Mouse (Mus musculus): ENCODE results near the gene Ttc28. TPM values are rescaled to one million over a fixed set of nuclear protein-coding genes. Genes with fewer than 3 reads are reported as not detected.

Ttc28 gene
- total RNA-seq, 2 experiments from 2014 or later: 20.5 to 21.6 TPM

DNA sequence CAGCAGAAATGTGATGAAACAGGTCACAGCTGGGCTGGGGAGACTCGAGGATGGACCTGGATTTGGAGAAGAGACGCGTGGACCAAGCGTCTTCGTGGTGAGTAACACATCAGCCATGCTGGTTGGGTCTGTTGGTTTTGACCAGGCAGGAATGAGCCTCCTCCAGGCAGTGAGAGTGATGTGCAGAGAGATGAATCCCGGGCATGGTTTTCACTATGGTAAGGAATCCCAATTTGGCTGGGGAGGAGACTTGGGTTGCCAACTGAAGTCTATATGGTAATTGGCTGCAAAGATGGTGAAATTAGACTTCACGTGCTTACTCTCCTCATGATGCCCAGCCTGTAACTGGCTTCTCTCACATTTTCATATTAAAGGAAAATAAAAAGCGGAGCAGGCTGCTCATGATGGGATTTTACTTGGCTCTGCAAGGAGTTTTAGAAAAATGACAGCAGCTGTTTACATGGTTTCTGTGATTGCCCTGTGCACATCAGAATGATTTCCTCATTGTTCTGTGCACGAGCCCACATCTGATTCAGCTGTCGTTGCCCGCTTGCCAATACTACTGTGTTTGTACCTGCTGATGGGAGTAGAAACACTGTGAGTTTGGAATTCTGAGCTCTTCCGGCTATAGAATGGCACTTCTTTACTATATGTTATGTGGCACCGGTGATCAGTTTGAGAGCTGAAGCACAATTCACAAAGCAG, 117.4 kb downstream of the Ttc28 start:
- intact Hi-C loops (cut with DNase I): no loop called here
- no peak for DNase-seq

GRCm38 (mm10) chr5:110997692-110998091, 118.1 kb downstream of the Ttc28 start:
- no peak for DNase-seq
- intact Hi-C loops (cut with DNase I): no loop called here

DNA sequence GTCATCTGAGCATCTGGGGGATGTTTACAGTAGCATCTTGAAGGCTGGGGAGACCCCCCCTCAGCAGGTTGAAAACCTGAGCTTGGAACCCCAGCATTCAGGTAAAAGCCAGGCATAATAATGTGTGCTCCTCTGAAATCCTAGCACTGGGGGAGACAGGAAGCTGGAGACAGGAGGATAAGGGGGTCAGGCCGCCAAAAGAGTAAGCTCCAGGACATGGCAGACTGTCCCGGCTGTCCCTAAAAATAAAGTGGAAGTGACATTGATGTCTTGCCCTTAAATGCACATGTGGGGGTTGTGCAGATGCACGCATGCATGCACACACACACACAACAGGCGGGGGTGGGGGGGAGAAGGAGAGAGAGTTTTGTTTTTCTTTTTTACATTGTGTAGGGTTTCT, 118.7 kb downstream of the Ttc28 start:
- peak in 1 of 2 experiments; percentile 17 for DNase-seq
- intact Hi-C loops (cut with DNase I): no loop called here

DNA sequence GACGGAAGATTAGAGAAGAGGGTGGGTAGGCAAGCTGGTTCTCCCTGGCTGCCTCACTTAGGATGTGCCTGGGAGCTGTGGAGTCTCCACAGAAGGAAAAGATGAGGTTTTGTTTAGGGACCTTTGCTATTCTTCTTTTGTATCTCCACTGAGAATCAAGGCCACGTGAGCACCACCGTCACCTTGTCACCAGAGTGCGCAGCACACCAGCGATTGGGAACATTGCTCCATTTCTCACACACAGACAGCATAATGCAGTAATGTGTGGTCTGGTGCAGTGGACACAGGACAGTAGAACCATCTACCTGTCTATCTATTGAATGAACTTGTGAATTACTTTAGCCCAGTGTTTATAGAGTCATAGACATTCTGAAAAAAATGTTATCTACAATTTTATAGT, 121.3 kb downstream of the Ttc28 start:
- DNase-seq: no peak
- intact Hi-C loops (cut with DNase I): no loop called here

DNA sequence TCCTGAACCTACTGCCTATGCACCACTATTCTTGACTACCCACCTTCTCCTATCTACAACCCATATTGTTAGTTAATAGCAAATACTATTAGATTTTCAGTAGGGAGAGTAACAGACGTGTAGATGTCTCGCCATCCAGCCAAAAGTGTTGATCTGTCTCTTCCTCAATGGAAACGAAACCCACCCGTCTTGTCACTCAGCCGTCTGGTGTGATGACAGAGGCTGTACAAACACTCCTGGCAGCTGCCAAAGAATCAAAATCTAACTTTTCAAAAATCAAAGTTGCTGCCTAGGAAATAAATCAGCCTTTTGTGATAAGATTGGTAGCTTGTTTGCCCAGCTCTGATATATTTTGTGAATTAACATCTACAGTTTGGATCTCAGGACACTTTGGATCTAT, 123.6 kb downstream of the Ttc28 start:
- DNase-seq: no peak
- intact Hi-C loops (cut with DNase I): no loop called here

DNA sequence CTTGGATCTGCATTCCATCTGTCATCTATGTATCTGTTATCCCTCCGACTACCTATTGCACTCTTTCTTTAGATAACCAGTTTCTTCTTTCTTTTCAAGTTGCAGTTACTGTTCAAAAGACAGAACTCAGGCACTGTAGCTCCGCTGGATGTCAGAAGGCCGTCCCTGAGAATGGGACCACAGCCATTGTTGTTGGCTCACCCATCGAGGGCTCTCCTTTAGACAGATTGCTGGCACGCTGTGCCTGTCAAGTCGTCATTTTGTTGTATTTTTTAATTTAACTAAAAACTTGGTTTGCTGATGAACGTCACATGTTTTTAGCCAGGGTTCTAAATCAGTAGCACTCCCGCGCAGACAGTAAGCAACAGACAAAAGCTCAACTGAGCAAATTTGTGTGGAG, 124.1 kb downstream of the Ttc28 start:
- intact Hi-C loops (cut with DNase I): no loop called here

GRCm38 (mm10) chr5:111006272-111007135, 126.9 kb downstream of the Ttc28 start:
- intact Hi-C loops (cut with DNase I): no loop called here
- peak in 1 of 2 experiments; percentile 19 for DNase-seq

More for the DNA sequence above, 124.1 kb downstream of the Ttc28 start:
- no peak for DNase-seq

- no peak for DNase-seq
- intact Hi-C loops (cut with DNase I): no loop called here
Measured at GRCm38 (mm10) chr5:111007136-111007500, 127.5 kb downstream of the Ttc28 start.

DNA sequence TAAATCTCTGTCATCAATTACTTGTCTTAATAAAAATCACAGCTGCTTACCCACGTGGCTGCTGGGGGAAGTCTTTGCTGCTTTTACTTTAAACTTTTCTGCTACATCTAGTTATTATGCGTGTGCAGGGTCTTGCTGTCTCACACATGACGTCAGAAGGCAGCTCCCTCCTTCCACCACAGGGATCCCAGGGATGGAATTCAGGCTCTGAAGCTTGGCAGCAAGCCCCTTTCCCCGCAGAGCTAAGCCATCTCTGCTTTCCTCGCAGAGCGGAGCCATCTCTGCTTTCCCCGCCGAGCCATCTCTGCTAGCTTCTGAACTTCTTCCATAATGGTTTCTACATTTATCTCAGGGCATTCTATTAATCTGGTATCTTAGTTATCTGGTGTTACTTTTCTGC, 128.3 kb downstream of the Ttc28 start:
- no peak for DNase-seq
- intact Hi-C loops (cut with DNase I): no loop called here

DNA sequence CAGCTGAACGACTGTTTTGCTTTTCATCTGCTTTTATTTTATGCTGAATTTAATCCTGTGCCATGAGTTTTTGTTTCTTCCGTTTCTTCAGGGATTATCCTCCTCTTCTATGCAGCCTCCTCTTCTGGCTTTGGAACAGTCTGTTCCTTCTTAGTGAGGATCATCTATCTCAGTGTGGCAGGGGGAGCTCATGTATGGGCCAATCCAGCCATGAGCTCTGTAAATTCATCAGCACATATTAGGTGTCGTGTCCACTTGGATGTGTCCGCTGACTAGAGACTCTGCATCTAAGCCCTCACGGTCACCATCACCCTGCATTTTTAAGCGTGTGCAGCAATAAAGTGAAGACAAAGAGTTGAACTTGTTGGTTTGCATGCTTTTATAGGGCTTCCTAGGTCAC, 128.8 kb downstream of the Ttc28 start:
- DNase-seq: no peak
- intact Hi-C loops (cut with DNase I): no loop called here

DNA sequence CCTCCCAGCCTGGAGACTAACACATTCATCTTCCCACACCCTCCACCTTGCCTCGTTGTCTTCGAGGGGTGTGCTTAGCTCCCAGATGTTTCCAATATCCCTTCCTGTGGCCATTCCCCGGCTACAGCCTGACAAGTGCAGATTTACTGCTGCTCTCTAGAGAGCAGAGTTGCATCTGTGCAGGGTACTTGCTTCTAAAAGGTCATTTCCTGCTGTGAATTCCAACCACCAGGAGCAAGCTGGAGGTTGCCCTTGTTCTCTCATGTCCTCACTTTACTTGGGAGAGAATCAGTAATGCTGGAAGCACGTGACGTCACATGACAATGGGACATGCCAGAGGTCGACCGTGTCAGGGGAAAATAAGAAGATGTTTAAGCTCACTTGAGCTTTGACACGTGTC, 131.7 kb downstream of the Ttc28 start:
- DNase-seq: peak in 1 of 2 experiments; percentile 39
- intact Hi-C loops (cut with DNase I): no loop called here

DNA sequence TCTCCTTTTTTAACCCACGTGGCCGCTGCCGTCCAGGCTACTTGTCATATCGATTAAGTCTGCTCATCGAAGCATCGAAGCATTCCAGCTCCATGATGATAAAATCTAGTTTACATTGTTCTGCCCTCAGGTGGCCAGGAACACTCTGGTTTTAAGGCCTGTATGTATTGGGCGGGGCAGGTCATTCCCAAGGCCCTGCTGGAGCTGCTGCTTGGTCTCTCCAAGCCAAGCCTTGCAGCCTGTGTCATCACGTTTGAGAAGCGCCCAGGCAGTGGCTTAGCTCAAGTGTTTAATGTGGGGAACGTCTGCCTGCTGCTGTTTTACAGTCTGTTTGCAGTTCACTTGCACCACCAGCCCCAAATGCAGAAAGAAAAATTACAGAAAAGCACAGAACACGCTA, 132.5 kb downstream of the Ttc28 start:
- DNase-seq: no peak
- intact Hi-C loops (cut with DNase I): no loop called here

- intact Hi-C loops (cut with DNase I): no loop called here
- no peak for DNase-seq
Measured at GRCm38 (mm10) chr5:111012587-111012986, 133.0 kb downstream of the Ttc28 start.

DNA sequence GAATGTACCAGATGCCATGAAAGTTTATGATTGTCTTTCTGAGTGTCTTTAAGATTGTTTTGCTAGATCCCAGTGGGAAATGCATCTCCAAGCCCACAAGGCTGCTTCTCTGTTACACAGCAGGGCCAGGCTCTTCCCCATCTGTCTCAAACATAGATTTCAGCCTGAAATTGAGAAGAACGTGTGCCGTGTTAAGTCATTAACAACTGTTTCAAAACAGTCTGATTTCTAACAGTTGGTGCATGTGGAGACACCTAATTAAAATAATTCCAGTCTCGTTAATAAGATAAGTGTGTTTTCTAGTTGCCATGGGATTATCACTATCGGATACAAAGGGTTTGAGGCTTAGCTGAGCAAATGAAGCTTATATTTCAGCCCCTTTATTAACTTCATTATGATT, 135.4 kb downstream of the Ttc28 start:
- intact Hi-C loops (cut with DNase I): no loop called here
- no peak for DNase-seq

GRCm38 (mm10) chr5:111017319-111017718, 137.7 kb downstream of the Ttc28 start:
- intact Hi-C loops (cut with DNase I): no loop called here

GRCm38 (mm10) chr5:111022339-111022738, 142.7 kb downstream of the Ttc28 start:
- no peak for DNase-seq
- intact Hi-C loops (cut with DNase I): no loop called here

More at GRCm38 (mm10) chr5:111017319-111017718, 137.7 kb downstream of the Ttc28 start:
- DNase-seq: no peak

DNA sequence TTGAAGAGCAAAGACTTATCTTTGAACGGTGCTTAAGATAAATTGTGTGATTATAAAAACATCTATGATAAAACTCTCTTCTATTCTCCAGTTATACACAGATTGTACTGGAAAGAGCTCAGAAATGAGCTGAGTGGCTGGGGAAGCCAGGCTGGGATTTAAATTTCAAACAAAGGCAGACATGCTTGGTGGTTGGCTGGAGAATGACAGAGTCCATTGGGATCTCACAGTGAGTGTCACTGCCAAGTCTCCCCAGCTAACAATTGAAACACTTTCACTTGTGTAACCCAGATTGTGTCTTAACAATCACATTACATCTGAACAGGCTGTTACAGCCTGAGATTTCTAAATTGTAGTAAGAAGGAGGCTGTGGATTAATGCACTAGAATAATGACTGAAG, 143.3 kb downstream of the Ttc28 start:
- no peak for DNase-seq
- intact Hi-C loops (cut with DNase I): no loop called here

GRCm38 (mm10) chr5:111024621-111025020, 145.0 kb downstream of the Ttc28 start:
- intact Hi-C loops (cut with DNase I): no loop called here
- DNase-seq: no peak

DNA sequence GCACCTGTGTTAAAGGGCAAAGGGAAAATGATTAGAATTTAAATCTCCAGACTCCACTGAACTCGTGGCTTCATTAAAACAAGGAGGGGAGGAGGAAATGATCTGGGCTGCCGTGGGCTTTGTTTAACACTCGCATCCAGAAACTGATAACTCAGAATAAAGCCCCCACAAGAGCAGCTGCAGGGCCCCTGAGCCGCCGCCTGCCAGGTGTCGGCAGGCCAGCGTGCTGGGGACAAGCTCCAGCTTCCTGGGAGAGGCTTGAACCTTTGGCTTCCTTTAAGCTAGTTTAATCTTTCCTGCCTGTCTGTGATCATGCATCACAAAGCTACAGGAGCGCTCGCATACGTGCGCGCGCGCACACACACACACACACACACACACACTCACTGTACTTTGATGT, 145.9 kb downstream of the Ttc28 start:
- intact Hi-C loops (cut with DNase I): no loop called here
- no peak for DNase-seq

- intact Hi-C loops (cut with DNase I): no loop called here
- no peak for DNase-seq
Measured at GRCm38 (mm10) chr5:111026209-111026608, 146.6 kb downstream of the Ttc28 start.

DNA sequence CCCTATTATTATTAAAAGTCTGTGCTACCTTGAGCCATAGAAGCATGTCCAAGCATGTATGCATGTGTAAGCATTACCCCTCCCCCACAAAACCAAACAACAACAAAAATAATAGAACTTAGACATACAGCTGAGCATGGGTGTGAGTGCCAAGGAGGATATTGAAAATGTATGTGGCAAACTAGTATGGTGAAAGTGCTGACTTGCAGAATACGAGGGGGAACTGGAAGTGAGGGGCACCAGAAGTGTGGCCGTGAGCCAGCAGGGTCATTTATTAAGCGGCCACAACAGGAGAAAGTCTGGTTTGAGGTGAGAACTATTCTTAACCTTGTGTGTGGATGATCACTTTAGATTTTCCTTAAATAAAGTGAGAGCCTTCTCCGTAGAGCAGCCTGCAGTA, 148.7 kb downstream of the Ttc28 start:
- intact Hi-C loops (cut with DNase I): no loop called here

GRCm38 (mm10) chr5:111028952-111029351, 149.3 kb downstream of the Ttc28 start:
- intact Hi-C loops (cut with DNase I): no loop called here
- no peak for DNase-seq

More for the DNA sequence above, 148.7 kb downstream of the Ttc28 start:
- no peak for DNase-seq

All from heart, postnatal 14 days (tissue).